Mouse (Mus musculus): Measurements from ENCODE around the gene Fgfr3.

DNA sequence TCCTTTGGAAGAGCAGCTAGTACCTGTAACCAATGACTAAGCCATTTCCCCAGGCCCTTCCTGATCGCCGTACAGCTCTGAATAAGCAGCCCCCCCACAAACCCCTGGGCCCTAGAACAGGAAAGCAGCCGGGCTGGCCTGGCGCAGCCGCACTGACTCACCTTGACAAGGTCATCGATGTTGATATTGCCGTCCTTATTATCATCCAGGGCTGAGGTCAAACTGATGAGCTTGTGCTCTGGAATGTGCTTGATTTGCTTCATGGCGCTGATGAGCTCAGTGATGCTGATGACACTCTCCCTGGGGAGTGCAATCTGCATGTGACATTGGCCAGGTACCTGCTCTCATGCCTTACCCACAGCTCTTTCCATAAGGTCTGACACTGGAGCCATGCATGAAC is 22.0 kb downstream of the Fgfr3 start:
- TF ChIP-seq GATA1 (IDR thresholded peaks at IDR 0.05; ENCODE audit: borderline replicate concordance, low read length) (no peak), FLI1 (IDR thresholded peaks at IDR 0.05; ENCODE audit: low read length) (no peak)

Data from megakaryocyte, embryonic 14.5 days (primary cell).